Comparison of ENCODE assay signal across 13 mouse cellular contexts in genomic region chr13:48131681-48132080, GRCm38 (mm10).
DNase-seq lines count a peak whose midpoint lies in the region; ATAC-seq and TF ChIP-seq lines count a peak whose summit lies in the region.
"Had no signal": no experiment of that assay in that cellular context is flagged by ENCODE, and none has a peak within 500 bp of the region (broad histone marks: within the 10 kb centered on the region; RNA-seq: fewer than 3 reads in every experiment).

No protein-coding gene starts in this region.

- H3K9ac ChIP-seq in hindbrain, embryonic 16.5 days (ENCODE audit: low read depth, low read length): no peak overlapping the region
- no peak overlapping the region for H3K9ac ChIP-seq in limb, embryonic 15.5 days
- H3K9ac ChIP-seq: liver, embryonic 13.5 days had no signal

- 13% methylated on average over 5 of the region's 5 CpGs for WGBS in hindbrain, embryonic 16.5 days
- 38% methylated on average over 5 of the region's 5 CpGs for WGBS in limb, embryonic 15.5 days

- H3K27ac ChIP-seq in hindbrain, embryonic 16.5 days (ENCODE audit: low read depth, low read length): peak overlapping the region; percentile 25
- H3K27ac ChIP-seq in limb, embryonic 15.5 days: peak overlapping the region; percentile 27; the same call in 1 of the 2 replicates
- H3K27ac ChIP-seq: liver, embryonic 13.5 days had no signal

- H3K9me3 ChIP-seq in hindbrain, embryonic 16.5 days (ENCODE audit: control insufficient read depth, low read length): no peaks in the 10 kb centered on the region
- no peaks in the 10 kb centered on the region for H3K9me3 ChIP-seq in limb, embryonic 15.5 days
- H3K9me3 ChIP-seq: liver, embryonic 13.5 days had no signal

- no peaks in the 10 kb centered on the region for H3K36me3 ChIP-seq in hindbrain, embryonic 16.5 days (ENCODE audit: control insufficient read depth, insufficient read depth, low read length)
- no peaks in the 10 kb centered on the region for H3K36me3 ChIP-seq in limb, embryonic 15.5 days
- H3K36me3 ChIP-seq: liver, embryonic 13.5 days had no signal

- TF ChIP-seq CTCF in brain, embryonic 14.5 days (IDR thresholded peaks at IDR 0.05; ENCODE audit: borderline replicate concordance, extremely low read depth, insufficient read depth, insufficient read length): no peak

- no peak for TF ChIP-seq POLR2A in brain, embryonic 14.5 days (IDR thresholded peaks at IDR 0.05; ENCODE audit: borderline replicate concordance, extremely low read depth, insufficient read depth, insufficient read length, poor library complexity, severe bottlenecking)

- peak; percentile 70 for DNase-seq in Muller cell, postnatal 12 days (ENCODE audit: inconsistent ontology term)
- peak; percentile 87 for DNase-seq in brain, embryonic 14.5 days (ENCODE audit: low read depth)
- no peak for DNase-seq in gastrocnemius, postnatal 36 days
- no peak for DNase-seq in lung, postnatal 4 days
- no peak for DNase-seq in cerebellum, adult 11 months
- DNase-seq: adrenal gland, postnatal 36 days; cerebellum, postnatal 36 days; liver, embryonic 13.5 days; spleen, adult 18-20 months; thymus, postnatal 14 days had no signal

- intact Hi-C loops in gastrocnemius, postnatal 36 days (cut with DNase I): no loop called here

- no peak overlapping the region for H3K4me2 ChIP-seq in hindbrain, embryonic 16.5 days (ENCODE audit: low read length)
- H3K4me2 ChIP-seq in limb, embryonic 15.5 days: no peak overlapping the region
- H3K4me2 ChIP-seq: liver, embryonic 13.5 days had no signal

- no peak overlapping the region for H3K4me3 ChIP-seq in hindbrain, embryonic 16.5 days (ENCODE audit: low read length)
- no peak overlapping the region for H3K4me3 ChIP-seq in limb, embryonic 15.5 days
- H3K4me3 ChIP-seq: liver, embryonic 13.5 days; myocyte had no signal

- H3K4me1 ChIP-seq in hindbrain, embryonic 16.5 days (ENCODE audit: control insufficient read depth, insufficient read depth, low read depth, low read length): peaks cover 7% of the 10 kb centered on the region
- H3K4me1 ChIP-seq in limb, embryonic 15.5 days: peaks cover 16% of the 10 kb centered on the region
- H3K4me1 ChIP-seq: liver, embryonic 13.5 days had no signal

- H3K27me3 ChIP-seq in hindbrain, embryonic 16.5 days (replicated peaks; ENCODE audit: control insufficient read depth, insufficient read depth, low read length): no peaks in the 10 kb centered on the region
- no peaks in the 10 kb centered on the region for H3K27me3 ChIP-seq in limb, embryonic 15.5 days

- peak; percentile 45 for ATAC-seq in hindbrain, embryonic 16.5 days
- ATAC-seq in limb, embryonic 15.5 days (ENCODE audit: insufficient number of reproducible peaks, low FRiP score, low TSS enrichment, low read depth): no peak

Comparison
In these comparisons a context has a peak if more than half of its experiments do, and no peak if none do; other contexts are left out.
1. DNase-seq: peak in Muller cell, postnatal 12 days (single experiment) and brain, embryonic 14.5 days (single experiment); none in gastrocnemius, postnatal 36 days (0 of 2), lung, postnatal 4 days (0 of 2) and cerebellum, adult 11 months (single experiment).